Mouse (Mus musculus): ENCODE measurements at regions not wholly inside any gene's neighbourhood (a gene's known extent, or its start where the extent isn't known, plus 50 kb on each side); places are given as distances from the start of the nearest gene placed in this dataset.
"Not testable (repeated sequence)": the region's sequence is repeated elsewhere in the genome, so short reads cannot be mapped to it uniquely, and the experiment has no call there.

- DNase-seq (ENCODE audit: low spot score in 2 of 2): no peak
These were observed 119.3 kb upstream of the Foxk1 start for GRCm38 (mm10) chr5:142281997-142282396.

- no peak for DNase-seq (ENCODE audit: low spot score in 2 of 2)
These were observed 113.3 kb upstream of the Foxk1 start for GRCm38 (mm10) chr5:142287981-142288380.

GRCm38 (mm10) chr5:142291451-142291850, 109.8 kb upstream of the Foxk1 start:
- no peak for DNase-seq (ENCODE audit: low spot score in 2 of 2)

GRCm38 (mm10) chr5:142296401-142296800, 104.9 kb upstream of the Foxk1 start:
- not testable (repeated sequence) for DNase-seq (ENCODE audit: low spot score in 2 of 2)

- no peak for DNase-seq (ENCODE audit: low spot score in 2 of 2)
These were observed 101.7 kb upstream of the Foxk1 start for GRCm38 (mm10) chr5:142299621-142300020.

GRCm38 (mm10) chr5:142308511-142308910, 92.8 kb upstream of the Foxk1 start:
- DNase-seq (ENCODE audit: low spot score in 2 of 2): no peak

- peak; percentile 35 to 51 for DNase-seq (ENCODE audit: low spot score in 2 of 2)
These were observed 87.4 kb upstream of the Foxk1 start for GRCm38 (mm10) chr5:142313944-142314343.

GRCm38 (mm10) chr5:142314466-142314865, 86.8 kb upstream of the Foxk1 start:
- DNase-seq (ENCODE audit: low spot score in 2 of 2): no peak

- peak; percentile 35 to 71 for DNase-seq (ENCODE audit: low spot score in 2 of 2)
These were observed 82.0 kb upstream of the Foxk1 start for GRCm38 (mm10) chr5:142319268-142319667.

GRCm38 (mm10) chr5:142321316-142321715, 80.0 kb upstream of the Foxk1 start:
- DNase-seq (ENCODE audit: low spot score in 2 of 2): no peak

GRCm38 (mm10) chr5:142324928-142325327, 76.4 kb upstream of the Foxk1 start:
- no peak for DNase-seq (ENCODE audit: low spot score in 2 of 2)

- DNase-seq (ENCODE audit: low spot score in 2 of 2): no peak
These were observed 75.7 kb upstream of the Foxk1 start for GRCm38 (mm10) chr5:142325560-142325959.

- DNase-seq (ENCODE audit: low spot score in 2 of 2): no peak
These were observed 74.0 kb upstream of the Foxk1 start for GRCm38 (mm10) chr5:142327261-142327660.

- no peak for DNase-seq (ENCODE audit: low spot score in 2 of 2)
These were observed 71.4 kb upstream of the Foxk1 start for GRCm38 (mm10) chr5:142329724-142330520.

- no peak for DNase-seq (ENCODE audit: low spot score in 2 of 2)
These were observed 68.6 kb upstream of the Foxk1 start for GRCm38 (mm10) chr5:142332744-142333143.

GRCm38 (mm10) chr5:142337436-142337835, 63.9 kb upstream of the Foxk1 start:
- no peak for DNase-seq (ENCODE audit: low spot score in 2 of 2)

GRCm38 (mm10) chr5:142338051-142338450, 63.2 kb upstream of the Foxk1 start:
- no peak for DNase-seq (ENCODE audit: low spot score in 2 of 2)

GRCm38 (mm10) chr5:142340205-142341025, 60.9 kb upstream of the Foxk1 start:
- no peak for DNase-seq (ENCODE audit: low spot score in 2 of 2)

GRCm38 (mm10) chr5:142341026-142341432, 60.3 kb upstream of the Foxk1 start:
- no peak for DNase-seq (ENCODE audit: low spot score in 2 of 2)

- DNase-seq (ENCODE audit: low spot score in 2 of 2): no peak
These were observed 54.8 kb upstream of the Foxk1 start for GRCm38 (mm10) chr5:142346454-142346853.

- DNase-seq (ENCODE audit: low spot score in 2 of 2): no peak
These were observed 50.7 kb upstream of the Foxk1 start for GRCm38 (mm10) chr5:142350574-142350973.
